Mouse (Mus musculus): Measurements from ENCODE around the gene Ankrd44.

DNA sequence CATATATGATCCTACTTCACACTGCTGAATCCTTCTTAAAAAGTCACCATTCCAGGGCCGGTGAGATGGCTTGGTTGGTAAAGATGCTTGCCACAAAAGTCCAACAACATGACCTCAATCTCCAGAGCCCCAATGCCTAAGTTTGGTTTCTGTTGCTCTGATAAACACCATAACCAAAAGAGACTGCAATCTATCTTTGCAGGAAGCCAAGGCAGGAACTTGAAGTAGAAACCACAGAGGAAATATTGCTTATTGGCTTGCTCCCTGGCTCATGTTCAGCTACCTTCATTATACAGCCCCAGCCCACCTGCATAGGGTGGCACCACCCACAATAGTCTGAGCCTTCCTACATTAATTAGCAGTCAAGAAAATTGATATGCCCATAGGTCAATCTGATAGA lies 54.9 kb downstream of the Ankrd44 start:
- TF ChIP-seq CTCF (conservative IDR thresholded peaks at IDR 0.05; ENCODE audit: insufficient read depth, insufficient read length, low read depth, low read length) (no peak), POLR2A (IDR thresholded peaks at IDR 0.05; ENCODE audit: low read depth, low read length) (no peak)
